Mouse (Mus musculus): ENCODE measurements at regions not wholly inside any gene's neighbourhood (a gene's known extent, or its start where the extent isn't known, plus 50 kb on each side); places are given as distances from the start of the nearest gene placed in this dataset.

GRCm38 (mm10) chr15:94049638-94050273 is 415.5 kb downstream of the Adamts20 start:
- no peak for DNase-seq (ENCODE audit: low read depth, low spot score)

GRCm38 (mm10) chr15:94046186-94046585 is 419.0 kb downstream of the Adamts20 start:
- no peak for DNase-seq (ENCODE audit: low read depth, low spot score)

GRCm38 (mm10) chr15:94045131-94045756 is 420.0 kb downstream of the Adamts20 start:
- DNase-seq (ENCODE audit: low read depth, low spot score) = no peak

GRCm38 (mm10) chr15:94032957-94033356 is 432.3 kb downstream of the Adamts20 start:
- DNase-seq (ENCODE audit: low read depth, low spot score) = no peak

- no peak for DNase-seq (ENCODE audit: low read depth, low spot score)
These were observed 430.5 kb upstream of the Prickle1 start for GRCm38 (mm10) chr15:94025996-94026696.

GRCm38 (mm10) chr15:94025239-94025971 is 429.7 kb upstream of the Prickle1 start:
- DNase-seq (ENCODE audit: low read depth, low spot score) = no peak

- DNase-seq (ENCODE audit: low read depth, low spot score) = no peak
These were observed 429.1 kb upstream of the Prickle1 start for GRCm38 (mm10) chr15:94024806-94025205.

GRCm38 (mm10) chr15:94024126-94024730 is 428.5 kb upstream of the Prickle1 start:
- DNase-seq (ENCODE audit: low read depth, low spot score) = no peak

GRCm38 (mm10) chr15:94023501-94023900 is 427.8 kb upstream of the Prickle1 start:
- no peak for DNase-seq (ENCODE audit: low read depth, low spot score)

GRCm38 (mm10) chr15:94017814-94018213 is 422.1 kb upstream of the Prickle1 start:
- DNase-seq (ENCODE audit: low read depth, low spot score) = no peak

GRCm38 (mm10) chr15:94011499-94011898 is 415.8 kb upstream of the Prickle1 start:
- no peak for DNase-seq (ENCODE audit: low read depth, low spot score)

- peak; percentile 74 for DNase-seq (ENCODE audit: low read depth, low spot score)
These were observed 410.4 kb upstream of the Prickle1 start for GRCm38 (mm10) chr15:94006082-94006481.

GRCm38 (mm10) chr15:94004911-94005310 is 409.2 kb upstream of the Prickle1 start:
- DNase-seq (ENCODE audit: low read depth, low spot score) = no peak

GRCm38 (mm10) chr15:94003145-94003544 is 407.5 kb upstream of the Prickle1 start:
- DNase-seq (ENCODE audit: low read depth, low spot score) = no peak

GRCm38 (mm10) chr15:93994542-93994941 is 398.9 kb upstream of the Prickle1 start:
- DNase-seq (ENCODE audit: low read depth, low spot score) = no peak

GRCm38 (mm10) chr15:93990139-93990538 is 394.4 kb upstream of the Prickle1 start:
- DNase-seq (ENCODE audit: low read depth, low spot score) = no peak

GRCm38 (mm10) chr15:93988367-93988766 is 392.7 kb upstream of the Prickle1 start:
- DNase-seq (ENCODE audit: low read depth, low spot score) = no peak

- DNase-seq (ENCODE audit: low read depth, low spot score) = no peak
These were observed 391.1 kb upstream of the Prickle1 start for GRCm38 (mm10) chr15:93986631-93987429.

- no peak for DNase-seq (ENCODE audit: low read depth, low spot score)
These were observed 386.4 kb upstream of the Prickle1 start for GRCm38 (mm10) chr15:93982091-93982490.

- no peak for DNase-seq (ENCODE audit: low read depth, low spot score)
These were observed 381.8 kb upstream of the Prickle1 start for GRCm38 (mm10) chr15:93977494-93977893.

GRCm38 (mm10) chr15:93974727-93975126 is 379.0 kb upstream of the Prickle1 start:
- no peak for DNase-seq (ENCODE audit: low read depth, low spot score)

Data from forelimb bud, embryonic 11.5 days (tissue).